Mouse (Mus musculus) hindbrain, postnatal 0 days (tissue): ENCODE results near the gene Ly6g5b. TPM values are rescaled to one million over a fixed set of nuclear protein-coding genes. Genes with fewer than 3 reads are reported as not detected.

ENCODE experiments used
- ATAC-seq: fragments of 200-750 bp; cut with Nextera tagmentation; 2 replicates; pipeline ENCODE4 v1.8.0; 2017; ENCODE audit warnings: mild to moderate bottlenecking, moderate TSS enrichment, moderate library complexity
- DNase-seq: peaks from one replicate; pipeline ENCODE4 v3.0.0-alpha.2; 2015; ENCODE audit warnings: low spot score
- H3K27ac ChIP-seq: fragments of 300-500 bp; sonication (generic); 2 replicates; pipeline ENCODE4 v1.5.1; 2014; ENCODE audit warnings: mild to moderate bottlenecking
- H3K27me3 ChIP-seq: fragments of 300-500 bp; sonication (generic); 2 replicates; pipeline ENCODE4 v1.6.1; 2014; ENCODE audit warnings: low read length, mixed read lengths; ENCODE audit not compliant: insufficient read depth
- H3K36me3 ChIP-seq: fragments of 300-500 bp; sonication (generic); 2 replicates; pipeline ENCODE4 v1.6.1; 2014; ENCODE audit warnings: low read length, mixed read lengths; ENCODE audit not compliant: insufficient read depth
- H3K4me1 ChIP-seq: fragments of 300-500 bp; sonication (generic); 2 replicates; pipeline ENCODE4 v1.6.1; 2014; ENCODE audit warnings: antibody characterized with exemption, low read length, mixed read lengths; ENCODE audit not compliant: insufficient read depth
- H3K4me2 ChIP-seq: fragments of 300-500 bp; sonication (generic); 2 replicates; pipeline ENCODE4 v1.6.1; 2014; ENCODE audit warnings: low read depth, mild to moderate bottlenecking, low read length, moderate library complexity, mixed read lengths
- H3K4me3 ChIP-seq: fragments of 300-500 bp; sonication (generic); 2 replicates; pipeline ENCODE4 v1.5.1; 2014; ENCODE audit warnings: low read length
- H3K9ac ChIP-seq: fragments of 300-500 bp; sonication (generic); replicated peaks from 2 replicates; pipeline ENCODE4 v1.6.1; 2014; ENCODE audit warnings: mild to moderate bottlenecking, low read length, moderate library complexity, mixed read lengths
- H3K9me3 ChIP-seq: fragments of 300-500 bp; sonication (generic); 2 replicates; pipeline ENCODE4 v1.6.1; 2016; ENCODE audit warnings: low read length, mixed read lengths
- CTCF ChIP-seq: IDR thresholded peaks from 2 replicates; pipeline ENCODE4 v1.5.1; 2016; ENCODE audit warnings: antibody characterized with exemption, control low read depth, low read depth
- WGBS: fragments of 180-500 bp; shearing (Covaris S2); extraction: QIAGEN DNeasy Blood & Tissue Kit; methylation state at CpG from one replicate; pipeline ENCODE4 v1.1.7; 2014; 5-methylcytosine and 5-hydroxymethylcytosine counted together
- polyA plus RNA-seq: library from polyadenylated mRNA; unstranded; fragments of >200 nt; fragmentation: Nextera tagmentation; extraction: Ambion mirVana; gene quantifications from 2 replicates; pipeline ENCODE4 v1.2.1, GENCODE M21; 2015
- total RNA-seq: library from RNA; depleted of rRNA; stranded (reverse); fragments of >200 nt; gene quantifications from 2 replicates; pipeline ENCODE4 v1.2.3, GENCODE M21; 2014

Gene Ly6g5b
- total and polyA plus RNA-seq, 2 experiments from 2014 or later: 1.2 to 1.7 TPM

GRCm38 (mm10) chr17:35083929-35084497 lies 31.2 kb downstream of the Ly6g5b start:
- H3K4me3 ChIP-seq: no peak overlapping the region
- no peak overlapping the region for H3K9ac ChIP-seq
- DNase-seq (no peak), ATAC-seq (no peak)
- TF ChIP-seq CTCF: no peak
- H3K4me2 ChIP-seq: no peak overlapping the region
- no peaks in the 10 kb centered on the region for H3K27me3 ChIP-seq
- H3K36me3 ChIP-seq: no peaks in the 10 kb centered on the region
- H3K9me3 ChIP-seq: no peaks in the 10 kb centered on the region
- 78% methylated on average over 3 of the region's 3 CpGs for WGBS
- no peak overlapping the region for H3K27ac ChIP-seq
- H3K4me1 ChIP-seq: no peaks in the 10 kb centered on the region

- Histone ChIP-seq H3K27ac (no peak overlapping the region), H3K9ac (no peak overlapping the region), H3K4me3 (no peak overlapping the region), H3K4me2 (no peak overlapping the region), H3K27me3 (no peaks in the 10 kb centered on the region), H3K36me3 (no peaks in the 10 kb centered on the region), H3K4me1 (no peaks in the 10 kb centered on the region), H3K9me3 (no peaks in the 10 kb centered on the region)
- TF ChIP-seq CTCF: no peak
- WGBS: 87% methylated on average over 16 of the region's 16 CpGs
- DNase-seq (no peak), ATAC-seq (no peak)
These were observed 32.2 kb downstream of the Ly6g5b start for GRCm38 (mm10) chr17:35082841-35083576.

DNA sequence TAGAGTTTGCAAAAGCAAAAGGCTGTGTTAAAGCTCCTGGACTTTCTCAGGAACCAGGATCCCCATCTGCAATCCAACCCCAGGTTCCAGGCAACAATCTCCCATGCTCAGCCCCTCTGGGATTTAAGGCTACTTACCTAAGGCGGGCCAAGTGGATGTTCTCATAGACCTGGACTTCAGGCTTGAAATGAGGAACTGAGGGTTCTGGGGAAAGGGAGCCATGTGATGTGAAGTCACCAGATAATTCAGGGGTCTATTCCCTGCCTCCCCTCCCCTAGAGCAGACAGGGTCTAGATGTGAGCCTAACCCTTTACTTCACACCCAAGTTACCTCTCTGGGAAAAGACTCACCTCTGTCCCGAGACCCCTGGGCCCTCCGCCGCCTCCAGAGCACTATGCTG lies 34.5 kb downstream of the Ly6g5b start:
- H3K4me2 ChIP-seq: no peak overlapping the region
- no peaks in the 10 kb centered on the region for H3K36me3 ChIP-seq
- 58% methylated on average over 4 of the region's 4 CpGs for WGBS
- no peak for TF ChIP-seq CTCF
- H3K9ac ChIP-seq: no peak overlapping the region
- H3K4me1 ChIP-seq: no peaks in the 10 kb centered on the region
- H3K27me3 ChIP-seq: no peaks in the 10 kb centered on the region
- ATAC-seq: no peak
- H3K4me3 ChIP-seq: no peak overlapping the region
- H3K9me3 ChIP-seq: no peaks in the 10 kb centered on the region
- no peak overlapping the region for H3K27ac ChIP-seq
- no peak for DNase-seq

DNA sequence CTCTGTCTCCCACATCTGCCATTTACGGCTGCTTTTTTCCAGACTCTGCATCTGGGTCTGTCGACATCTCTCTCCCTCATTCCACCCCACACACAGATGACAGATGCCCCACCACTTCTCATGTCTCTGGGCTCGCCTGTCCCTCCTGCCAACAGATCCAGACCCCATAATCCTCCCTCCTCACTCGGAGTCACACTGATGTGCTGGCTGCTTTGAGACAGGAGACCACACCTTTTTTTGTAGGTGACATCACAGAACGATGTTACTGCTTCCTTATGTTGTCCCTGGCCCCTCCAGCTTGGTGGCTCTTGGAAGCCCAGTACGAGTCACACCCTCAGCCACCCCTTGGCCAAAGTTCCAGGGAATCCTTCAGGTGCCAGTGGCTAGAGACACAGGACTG lies 35.0 kb downstream of the Ly6g5b start:
- Histone ChIP-seq H3K4me2 (no peak overlapping the region), H3K27ac (no peak overlapping the region), H3K36me3 (no peaks in the 10 kb centered on the region), H3K9ac (no peak overlapping the region), H3K27me3 (no peaks in the 10 kb centered on the region), H3K4me1 (no peaks in the 10 kb centered on the region), H3K4me3 (no peak overlapping the region), H3K9me3 (no peaks in the 10 kb centered on the region)
- WGBS: 65% methylated on average over 6 of the region's 6 CpGs
- TF ChIP-seq CTCF: no peak
- DNase-seq: no peak
- ATAC-seq: no peak

- ATAC-seq: no peak
- no peak for DNase-seq
- Histone ChIP-seq H3K27ac (no peak overlapping the region), H3K4me1 (no peaks in the 10 kb centered on the region), H3K27me3 (no peaks in the 10 kb centered on the region), H3K9ac (no peak overlapping the region), H3K9me3 (no peaks in the 10 kb centered on the region), H3K36me3 (no peaks in the 10 kb centered on the region), H3K4me3 (no peak overlapping the region), H3K4me2 (no peak overlapping the region)
- no peak for TF ChIP-seq CTCF
- WGBS: 64% methylated on average over 9 of the region's 9 CpGs
These were observed 35.5 kb downstream of the Ly6g5b start for GRCm38 (mm10) chr17:35079778-35080177.

DNA sequence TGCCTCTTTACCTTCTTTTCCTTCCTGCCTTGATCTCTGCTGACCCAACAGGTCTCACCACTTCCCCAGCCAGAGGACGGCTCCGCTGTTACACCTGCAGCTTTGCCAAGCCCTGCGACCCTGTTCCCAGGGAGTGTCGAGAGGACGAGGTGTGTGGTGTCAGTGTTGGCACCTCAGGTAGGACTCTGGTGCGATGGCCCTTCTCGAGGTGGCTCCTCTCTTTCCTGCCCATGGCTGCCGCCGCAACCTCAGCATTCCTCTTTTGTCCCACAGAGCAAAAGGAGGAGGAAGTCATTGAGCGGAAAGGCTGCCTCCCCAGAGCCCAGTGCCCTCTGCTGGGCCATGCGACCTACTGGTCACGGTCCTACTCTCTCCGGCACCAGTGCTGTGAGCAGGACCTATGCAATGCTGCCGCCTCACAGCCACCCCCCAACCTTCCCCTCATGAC lies 37.4 kb downstream of the Ly6g5b start, which contains the start of gene Ly6g6d:
TSS of gene Ly6g6d (minus strand) at position 280 of the 448 bp plus-strand sequence.
- Histone ChIP-seq H3K9me3 (no peaks in the 10 kb centered on the region), H3K4me3 (peak within 1 kb of the TSS; percentile 20), H3K27ac (no peak within 1 kb of the TSS), H3K9ac (no peak within 1 kb of the TSS; the same call in 1 of the 2 replicates), H3K36me3 (no peaks in the 10 kb centered on the region), H3K4me2 (peak within 1 kb of the TSS; percentile 49), H3K27me3 (no peaks in the 10 kb centered on the region), H3K4me1 (no peaks in the 10 kb centered on the region)
- ATAC-seq: peak; percentile 71; the same call in 1 of the 2 replicates
- TF ChIP-seq CTCF: peak; percentile 68
- DNase-seq: peak; percentile 46
- WGBS: 11% methylated on average over 14 of the region's 14 CpGs

- H3K4me1 ChIP-seq: no peaks in the 10 kb centered on the region
- no peaks in the 10 kb centered on the region for H3K27me3 ChIP-seq
- no peak overlapping the region for H3K27ac ChIP-seq
- TF ChIP-seq CTCF: no peak
- H3K9me3 ChIP-seq: no peaks in the 10 kb centered on the region
- H3K36me3 ChIP-seq: no peaks in the 10 kb centered on the region
- peak overlapping the region; percentile 49; the same call in 1 of the 2 replicates for H3K4me2 ChIP-seq
- no peak for DNase-seq
- no peak for ATAC-seq
- 39% methylated on average over 2 of the region's 2 CpGs for WGBS
- no peak overlapping the region for H3K4me3 ChIP-seq
- H3K9ac ChIP-seq: no peak overlapping the region
These were observed 37.9 kb downstream of the Ly6g5b start for GRCm38 (mm10) chr17:35077285-35077684.
